Mouse (Mus musculus) embryonic facial prominence, embryonic 12.5 days (tissue): ENCODE measurements around the gene Ephx3. TPM values are rescaled to one million over a fixed set of nuclear protein-coding genes. Genes with fewer than 3 reads are reported as not detected.

ENCODE experiments used
- ATAC-seq: fragments of 200-750 bp; cut with Nextera tagmentation; 2 replicates; pipeline ENCODE4 v1.8.0; 2017; ENCODE audit not compliant: insufficient number of reproducible peaks, insufficient read depth, low FRiP score, low TSS enrichment
- H3K27ac ChIP-seq: fragments of 300-500 bp; sonication (generic); 2 replicates; pipeline ENCODE4 v1.5.1; 2016; ENCODE audit warnings: mild to moderate bottlenecking
- H3K27me3 ChIP-seq: fragments of 300-500 bp; sonication (generic); 2 replicates; pipeline ENCODE4 v1.6.1; 2016; ENCODE audit warnings: mild to moderate bottlenecking, moderate library complexity
- H3K36me3 ChIP-seq: fragments of 300-500 bp; sonication (generic); 2 replicates; pipeline ENCODE4 v1.6.1; 2016; ENCODE audit warnings: mild to moderate bottlenecking
- H3K4me1 ChIP-seq: fragments of 300-500 bp; sonication (generic); 2 replicates; pipeline ENCODE4 v1.6.1; 2016
- H3K4me2 ChIP-seq: fragments of 300-500 bp; sonication (generic); replicated peaks from 2 replicates; pipeline ENCODE4 v1.6.1; 2016; ENCODE audit warnings: mild to moderate bottlenecking, moderate library complexity
- H3K4me3 ChIP-seq: fragments of 300-500 bp; sonication (generic); 2 replicates; pipeline ENCODE4 v1.5.1; 2016; ENCODE audit warnings: mild to moderate bottlenecking
- H3K9ac ChIP-seq: fragments of 300-500 bp; sonication (generic); 2 replicates; pipeline ENCODE4 v1.6.1; 2016; ENCODE audit warnings: mild to moderate bottlenecking, moderate library complexity
- H3K9me3 ChIP-seq: fragments of 300-500 bp; sonication (generic); 2 replicates; pipeline ENCODE4 v1.6.1; 2016; ENCODE audit warnings: mild to moderate bottlenecking, moderate library complexity
- WGBS: fragments of 180-500 bp; shearing (Covaris S2); methylation state at CpG from one replicate; pipeline ENCODE4 v1.1.7; 2016; 5-methylcytosine and 5-hydroxymethylcytosine counted together
- polyA plus RNA-seq: library from polyadenylated mRNA; unstranded; fragments of >200 nt; fragmentation: Nextera tagmentation; extraction: Ambion mirVana; gene quantifications from 2 replicates; pipeline ENCODE4 v1.2.1, GENCODE M21; 2016

The Ephx3 gene
- polyA plus RNA-seq, 1 experiment from 2014 or later = 0.27 TPM

GRCm38 (mm10) chr17:32172485-32172884, 16.9 kb downstream of the Ephx3 start:
- no peaks in the 10 kb centered on the region for H3K9me3 ChIP-seq
- no peak overlapping the region for H3K4me3 ChIP-seq
- H3K9ac ChIP-seq = no peak overlapping the region
- no peak overlapping the region for H3K27ac ChIP-seq
- peaks cover 5% of the 10 kb centered on the region; the same call in 1 of the 2 replicates for H3K4me1 ChIP-seq
- no peak overlapping the region for H3K4me2 ChIP-seq
- H3K27me3 ChIP-seq = no peaks in the 10 kb centered on the region
- no peak for ATAC-seq
- 78% methylated on average over 2 of the region's 2 CpGs for WGBS
- no peaks in the 10 kb centered on the region for H3K36me3 ChIP-seq

DNA sequence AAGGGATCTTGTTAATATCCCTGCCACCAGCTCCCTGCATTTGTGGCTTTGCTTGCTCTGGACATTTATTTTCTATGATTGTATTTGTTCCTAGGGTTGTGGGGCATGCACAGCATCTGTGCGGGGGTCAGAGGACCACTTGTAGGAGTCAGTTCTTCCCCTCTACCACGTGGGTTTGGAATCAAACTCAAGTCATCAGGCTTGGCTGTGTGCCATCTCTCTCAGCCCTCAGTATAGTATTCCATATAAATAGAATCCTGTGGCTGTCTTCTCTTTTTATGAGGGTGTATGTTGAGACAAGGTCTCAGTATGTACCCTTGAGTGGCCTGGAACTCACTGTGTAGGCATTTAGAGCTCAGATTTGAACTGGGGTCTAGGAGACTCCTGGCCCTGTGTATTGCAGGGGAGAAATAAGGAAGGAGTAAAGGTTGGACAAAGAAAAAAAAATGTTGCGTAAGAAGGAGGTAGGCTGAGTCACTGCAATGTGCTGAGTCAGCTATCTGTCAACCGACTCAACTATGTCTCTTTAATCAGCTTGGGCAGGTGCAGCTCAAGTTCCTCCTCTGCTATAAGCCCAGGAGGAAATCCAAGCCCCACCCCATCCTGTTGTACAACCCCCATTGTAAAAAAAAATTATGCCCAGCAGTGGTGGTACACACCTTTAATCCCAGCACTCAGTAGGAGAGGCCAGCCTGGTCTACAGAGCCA, 19.7 kb downstream of the Ephx3 start:
- no peak overlapping the region for H3K9ac ChIP-seq
- WGBS = 68% methylated on average over 4 of the region's 4 CpGs
- no peaks in the 10 kb centered on the region for H3K27me3 ChIP-seq
- H3K9me3 ChIP-seq = no peaks in the 10 kb centered on the region
- no peak overlapping the region for H3K4me3 ChIP-seq
- H3K4me1 ChIP-seq = peaks cover 10% of the 10 kb centered on the region
- H3K27ac ChIP-seq = no peak overlapping the region
- H3K36me3 ChIP-seq = no peaks in the 10 kb centered on the region
- no peak for ATAC-seq
- no peak overlapping the region for H3K4me2 ChIP-seq

GRCm38 (mm10) chr17:32166687-32167086, 22.7 kb downstream of the Ephx3 start, which contains the start of gene Notch3:
TSS of gene Notch3 (minus strand) at chr17:32166852.
- Histone ChIP-seq H3K4me3 (peak within 1 kb of the TSS; percentile 71), H3K9ac (peak within 1 kb of the TSS; percentile 80), H3K9me3 (no peaks in the 10 kb centered on the region), H3K36me3 (no peaks in the 10 kb centered on the region), H3K4me1 (peaks cover 34% of the 10 kb centered on the region), H3K27me3 (no peaks in the 10 kb centered on the region), H3K27ac (peak within 1 kb of the TSS; percentile 92), H3K4me2 (peak within 1 kb of the TSS; percentile 78)
- whole genome bisulfite sequencing = 0% methylated on average over 33 of the region's 39 CpGs
- peak; percentile 48; the same call in 1 of the 2 replicates for ATAC-seq

DNA sequence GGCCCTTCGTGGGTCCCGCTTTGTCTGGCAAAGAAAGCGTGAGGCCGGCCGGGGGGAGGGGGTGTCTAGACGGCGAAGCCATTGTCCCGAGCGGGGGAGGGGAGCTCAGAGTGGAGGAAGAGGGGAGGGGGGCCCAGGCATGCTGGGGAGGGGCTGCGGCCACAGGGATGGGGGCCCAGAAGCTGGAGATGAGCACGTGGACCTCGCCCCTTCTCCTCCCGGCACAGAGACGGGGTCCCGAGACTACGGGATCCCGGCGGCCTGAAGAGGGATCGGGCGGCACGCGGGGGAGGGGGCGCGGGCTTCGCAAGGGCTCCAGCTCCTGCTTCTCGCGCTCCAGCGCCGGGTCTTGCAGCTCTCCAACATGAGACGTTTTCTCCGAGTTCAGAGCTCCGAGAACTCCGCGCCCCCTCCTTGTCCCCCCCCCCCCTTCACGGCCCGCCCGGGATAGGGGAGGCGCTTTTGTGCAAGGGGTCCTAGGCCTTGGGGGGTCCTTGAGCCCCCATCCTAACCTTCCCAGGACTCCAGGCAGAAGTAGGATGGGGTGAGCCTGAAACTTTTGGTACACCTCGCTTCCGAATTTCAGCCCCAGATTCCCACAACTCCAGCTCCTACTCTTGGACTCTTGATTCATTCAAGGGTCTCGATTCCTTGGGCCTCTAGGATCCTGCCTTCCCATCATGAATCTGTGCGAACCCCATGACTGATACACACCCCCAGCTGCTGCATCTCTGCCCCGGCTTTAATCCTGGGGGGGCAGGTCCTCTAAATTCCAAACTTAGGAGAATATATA, 23.4 kb downstream of the Ephx3 start:
- Histone ChIP-seq H3K27me3 (no peaks in the 10 kb centered on the region), H3K27ac (peak overlapping the region; percentile 92), H3K9ac (peak overlapping the region; percentile 80), H3K4me3 (peak overlapping the region; percentile 71), H3K36me3 (no peaks in the 10 kb centered on the region), H3K4me1 (peaks cover 34% of the 10 kb centered on the region), H3K4me2 (peak overlapping the region; percentile 78), H3K9me3 (no peaks in the 10 kb centered on the region)
- under 1% methylated on average over 35 of the region's 43 CpGs for WGBS
- ATAC-seq = peak; percentile 53

DNA sequence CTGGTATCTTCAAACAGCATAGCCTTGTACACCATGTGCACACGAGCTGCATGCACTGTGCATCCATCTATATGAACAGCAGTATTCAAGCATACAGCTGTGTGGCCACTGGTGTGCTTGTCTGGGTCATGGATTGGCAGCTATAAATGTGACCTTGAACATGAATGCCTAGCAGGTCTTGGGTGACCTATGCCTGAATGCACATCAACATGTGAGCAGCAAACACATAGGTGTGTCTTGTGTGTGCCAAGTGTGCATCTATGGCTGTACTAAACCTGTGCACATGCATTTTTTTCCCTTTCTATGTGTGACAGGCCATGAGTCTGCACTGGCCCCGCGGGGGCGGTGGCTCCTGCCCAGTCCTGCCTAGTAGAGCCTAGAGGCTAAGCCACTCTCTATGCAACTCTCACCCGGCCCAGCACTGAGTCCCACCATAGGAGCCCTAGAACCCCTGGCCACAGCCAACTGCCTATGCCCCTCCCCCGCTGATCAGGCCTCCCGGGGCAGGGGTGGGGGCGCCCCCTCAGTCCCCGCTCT, 24.0 kb downstream of the Ephx3 start:
- Histone ChIP-seq H3K9ac (peak overlapping the region; percentile 80), H3K4me3 (peak overlapping the region; percentile 71), H3K27ac (peak overlapping the region; percentile 92), H3K36me3 (no peaks in the 10 kb centered on the region), H3K4me2 (peak overlapping the region; percentile 78), H3K9me3 (no peaks in the 10 kb centered on the region), H3K27me3 (no peaks in the 10 kb centered on the region), H3K4me1 (peaks cover 34% of the 10 kb centered on the region)
- 4% methylated on average over 9 of the region's 9 CpGs for WGBS
- peak; percentile 66 for ATAC-seq

DNA sequence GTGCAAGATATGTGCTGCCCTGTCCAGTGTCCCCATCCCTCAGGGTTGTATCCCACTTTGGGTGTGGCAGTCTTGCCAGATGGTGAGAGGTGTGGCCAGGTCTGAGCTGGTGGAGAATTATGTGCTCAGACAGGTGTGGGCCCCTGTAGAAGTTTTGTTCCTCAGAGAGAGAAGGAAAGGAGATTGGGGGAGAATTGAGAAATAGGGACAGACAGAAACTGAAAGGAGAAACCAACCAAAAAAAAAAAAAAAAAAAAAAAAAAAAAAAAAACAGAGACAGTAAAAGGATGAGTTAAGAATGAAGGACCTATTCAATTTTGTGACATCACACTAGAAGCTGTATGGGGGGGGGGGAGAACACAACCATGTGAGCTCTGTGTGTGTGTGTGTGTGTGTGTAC, 24.6 kb downstream of the Ephx3 start:
- Histone ChIP-seq H3K4me1 (peaks cover 34% of the 10 kb centered on the region), H3K27me3 (no peaks in the 10 kb centered on the region), H3K4me2 (peak overlapping the region; percentile 78), H3K4me3 (peak overlapping the region; percentile 2; the same call in 1 of the 2 replicates), H3K36me3 (no peaks in the 10 kb centered on the region), H3K9ac (no peak overlapping the region; the same call in 1 of the 2 replicates), H3K9me3 (no peaks in the 10 kb centered on the region), H3K27ac (0 out of 2 replicates have a peak overlapping the region, but pooled peaks have one; percentile 41)
- no peak for ATAC-seq

DNA sequence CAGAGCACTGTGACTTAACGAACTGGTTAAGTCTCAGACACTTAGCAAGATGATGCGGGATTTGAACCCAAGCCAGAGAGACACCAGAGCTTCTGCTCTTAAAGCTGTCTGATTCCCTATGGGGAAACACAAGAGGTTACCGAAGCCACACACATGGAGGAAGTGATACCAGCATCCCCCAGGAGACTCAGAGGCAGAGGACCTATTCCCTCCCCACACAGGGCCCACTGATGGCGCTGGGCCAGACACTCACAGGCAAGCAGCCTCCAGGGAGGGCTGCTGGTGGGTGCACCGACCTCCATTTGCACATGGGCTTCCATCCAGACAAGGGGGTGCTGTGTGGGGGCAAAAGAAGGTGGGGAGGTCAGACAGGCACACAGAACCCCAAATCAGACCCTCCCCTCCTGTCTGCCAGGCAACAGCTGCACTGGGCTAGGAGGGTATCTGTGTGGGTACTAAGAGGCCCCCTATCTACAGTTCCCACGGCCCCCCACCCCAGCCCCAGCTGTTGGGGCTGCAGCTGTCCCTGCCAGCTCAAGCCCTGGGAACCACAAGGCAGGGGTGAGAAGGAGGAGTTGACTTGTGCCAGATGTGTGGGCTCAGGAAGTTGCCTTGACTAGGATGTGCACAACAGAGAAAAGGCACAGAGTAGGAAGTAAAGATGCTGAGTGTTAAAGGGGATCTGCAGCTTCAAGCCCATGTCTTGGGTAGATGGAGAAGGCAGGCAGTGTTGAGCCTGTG, 25.3 kb downstream of the Ephx3 start:
- no peaks in the 10 kb centered on the region for H3K9me3 ChIP-seq
- H3K27me3 ChIP-seq = no peaks in the 10 kb centered on the region
- H3K4me3 ChIP-seq = peak overlapping the region; percentile 2; the same call in 1 of the 2 replicates
- H3K4me1 ChIP-seq = peaks cover 34% of the 10 kb centered on the region
- 60% methylated on average over 6 of the region's 6 CpGs for WGBS
- H3K9ac ChIP-seq = no peak overlapping the region; the same call in 1 of the 2 replicates
- H3K27ac ChIP-seq = 0 out of 2 replicates have a peak overlapping the region, but pooled peaks have one; percentile 41
- H3K36me3 ChIP-seq = no peaks in the 10 kb centered on the region
- ATAC-seq = no peak
- H3K4me2 ChIP-seq = peak overlapping the region; percentile 22

GRCm38 (mm10) chr17:32162112-32162850, 27.1 kb downstream of the Ephx3 start:
- no peak overlapping the region for H3K27ac ChIP-seq
- peaks cover 13% of the 10 kb centered on the region for H3K36me3 ChIP-seq

DNA sequence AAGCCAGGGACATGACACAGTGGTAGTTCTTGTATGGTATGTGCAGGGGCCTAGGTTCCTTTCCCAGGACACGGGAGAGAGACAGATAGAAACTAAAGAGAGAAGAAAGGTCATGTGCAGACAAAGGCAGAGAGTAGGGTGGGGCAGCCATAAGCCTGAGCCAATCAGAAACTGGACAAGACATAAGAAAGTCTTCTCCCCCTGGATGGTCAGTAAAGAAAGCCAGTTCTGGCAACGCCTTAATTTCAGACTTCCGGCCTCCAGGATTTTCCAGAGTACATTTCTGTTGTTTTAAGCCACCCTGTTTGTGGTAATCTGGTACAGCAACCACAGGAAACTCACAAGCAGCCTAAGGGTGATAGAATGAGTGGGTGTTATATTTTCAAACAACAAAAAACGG, 28.5 kb downstream of the Ephx3 start:
- Histone ChIP-seq H3K27me3 (no peaks in the 10 kb centered on the region), H3K4me3 (no peak overlapping the region), H3K36me3 (peaks cover 20% of the 10 kb centered on the region), H3K4me2 (no peak overlapping the region), H3K9me3 (no peaks in the 10 kb centered on the region), H3K27ac (no peak overlapping the region), H3K4me1 (peaks cover 34% of the 10 kb centered on the region), H3K9ac (no peak overlapping the region)
- ATAC-seq = no peak
- 83% methylated on average over 4 of the region's 4 CpGs for WGBS

More at GRCm38 (mm10) chr17:32162112-32162850, 27.1 kb downstream of the Ephx3 start:
- H3K27me3 ChIP-seq = no peaks in the 10 kb centered on the region
- 0 out of 2 replicates have a peak, but pooled peaks have one; percentile 1 for ATAC-seq
- peak overlapping the region; percentile 46 for H3K9ac ChIP-seq
- no peaks in the 10 kb centered on the region for H3K9me3 ChIP-seq
- H3K4me1 ChIP-seq = peaks cover 34% of the 10 kb centered on the region
- peak overlapping the region; percentile 44 for H3K4me3 ChIP-seq
- WGBS = 3% methylated on average over 58 of the region's 58 CpGs
- H3K4me2 ChIP-seq = peak overlapping the region; percentile 89

GRCm38 (mm10) chr17:32158841-32159240, 30.5 kb downstream of the Ephx3 start:
- no peak for ATAC-seq
- Histone ChIP-seq H3K36me3 (peaks cover 38% of the 10 kb centered on the region), H3K9ac (no peak overlapping the region), H3K4me2 (no peak overlapping the region), H3K27ac (no peak overlapping the region), H3K4me1 (peaks cover 20% of the 10 kb centered on the region), H3K9me3 (no peaks in the 10 kb centered on the region), H3K4me3 (no peak overlapping the region), H3K27me3 (no peaks in the 10 kb centered on the region)
- 93% methylated on average over 13 of the region's 13 CpGs for WGBS
